Mouse (Mus musculus): Measurements from ENCODE around the gene Trappc3l.
"Not testable (repeated sequence)": the region's sequence is repeated elsewhere in the genome, so short reads cannot be mapped to it uniquely, and the experiment has no call there.

Gene Trappc3l

DNA sequence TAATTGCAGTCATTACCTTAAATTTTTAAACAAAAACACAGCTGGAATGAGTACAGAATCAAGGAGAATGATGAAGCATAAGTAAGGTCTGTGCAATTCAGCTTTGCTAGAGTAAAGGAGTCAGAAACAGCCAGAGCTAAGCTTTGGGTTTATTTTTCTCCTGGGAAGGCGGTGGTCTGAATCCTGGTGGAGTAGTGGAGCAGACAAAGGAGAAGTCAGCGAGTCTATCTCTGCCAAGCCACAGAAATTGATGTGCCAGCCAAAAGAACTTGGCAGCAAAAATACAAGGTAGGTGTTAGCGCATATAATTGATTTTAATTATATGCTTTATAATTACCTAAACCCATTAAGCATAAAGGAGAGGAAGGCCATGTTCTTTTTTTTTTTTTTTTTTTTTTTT lies at the start of gene Trappc3l:
TSS of gene Trappc3l (plus strand) at position 197 of the 400 bp plus-strand sequence.
- no peak for DNase-seq

DNA sequence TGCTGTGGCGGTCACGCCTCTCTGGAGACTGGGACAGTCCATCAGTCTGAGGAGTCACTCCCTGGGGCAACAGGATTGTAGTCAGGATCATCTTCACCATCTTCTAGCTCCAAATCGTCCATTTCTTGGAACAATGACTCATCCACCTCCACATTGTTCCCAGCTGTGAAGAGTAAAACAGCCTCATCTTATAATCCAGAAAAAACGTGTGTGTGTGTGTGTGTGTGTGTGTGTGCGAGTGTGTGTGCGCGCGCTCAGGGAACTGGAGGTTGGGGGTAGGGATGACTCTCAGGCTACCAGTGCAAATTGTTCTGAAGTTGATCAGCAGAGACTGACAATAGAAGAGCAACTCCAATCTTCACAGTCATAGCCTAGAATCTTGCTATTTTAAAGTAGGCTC lies 40.7 kb upstream of the Trappc3l start:
- DNase-seq, result not testable (repeated sequence)

- DNase-seq, result no peak
These were observed 39.0 kb upstream of the Trappc3l start for GRCm38 (mm10) chr10:33998397-33998796.

- DNase-seq, result no peak
These were observed 24.8 kb upstream of the Trappc3l start for GRCm38 (mm10) chr10:34012581-34012980.

- no peak for DNase-seq
These were observed 24.2 kb upstream of the Trappc3l start for GRCm38 (mm10) chr10:34013241-34013640.

GRCm38 (mm10) chr10:34018746-34019301 lies 18.6 kb upstream of the Trappc3l start:
- no peak for DNase-seq

- DNase-seq, result peak; percentile 97 to 99
These were observed 17.9 kb upstream of the Trappc3l start, which contains the start of gene Rwdd1 for GRCm38 (mm10) chr10:34019302-34020075. Gene Rwdd1 (minus strand): TSS chr10:34019624.

GRCm38 (mm10) chr10:34030322-34030721 lies 7.1 kb upstream of the Trappc3l start:
- DNase-seq, result no peak

- peak; percentile 80 to 86 for DNase-seq
These were observed 3.6 kb upstream of the Trappc3l start for GRCm38 (mm10) chr10:34033630-34034305.

DNA sequence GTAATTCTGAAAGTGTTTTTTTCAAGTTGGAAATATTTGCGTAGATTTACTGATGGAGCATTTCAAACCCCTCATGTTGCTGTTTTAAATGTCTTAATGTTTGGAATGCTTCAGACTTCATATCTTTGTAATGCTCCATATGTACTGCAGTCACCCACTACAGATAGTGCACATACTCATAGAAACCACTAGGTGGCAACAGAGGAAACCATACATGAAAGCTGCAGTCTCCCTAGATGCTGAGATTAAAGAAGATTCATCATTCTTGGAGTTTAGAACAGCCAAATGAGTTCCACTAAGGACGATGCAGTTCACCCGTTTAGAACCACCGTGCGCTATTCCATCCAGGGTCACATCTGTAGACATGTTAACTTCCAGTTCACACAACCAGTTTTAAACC lies 810 bp upstream of the Trappc3l start:
- DNase-seq, result no peak

GRCm38 (mm10) chr10:34044210-34044609 lies 6.8 kb downstream of the Trappc3l start, which contains the start of gene Calhm4:
Gene Calhm4 (minus strand): TSS chr10:34044310.
- no peak for DNase-seq

DNA sequence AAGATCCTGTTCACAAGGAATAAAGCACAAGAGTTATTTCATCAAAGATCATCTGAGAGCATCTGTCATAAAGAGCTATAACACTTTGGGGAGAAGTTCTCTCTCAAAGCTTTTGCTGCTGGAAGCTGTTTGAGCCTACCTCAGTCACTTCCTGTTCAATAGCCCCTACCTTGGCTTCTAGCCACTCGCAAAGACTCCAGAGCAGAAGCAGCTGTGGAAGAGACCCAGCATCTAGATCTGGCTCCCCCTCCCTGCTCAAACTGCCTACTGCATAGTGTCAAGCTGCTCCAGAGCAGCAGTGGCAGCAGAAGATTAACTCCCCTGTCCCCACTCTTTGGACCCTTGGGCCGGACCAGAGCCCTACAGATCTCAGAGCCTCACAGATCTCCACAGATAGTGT lies 16.6 kb downstream of the Trappc3l start:
- DNase-seq, result no peak

- no peak for DNase-seq
These were observed 29.2 kb downstream of the Trappc3l start for GRCm38 (mm10) chr10:34066591-34066990.

DNA sequence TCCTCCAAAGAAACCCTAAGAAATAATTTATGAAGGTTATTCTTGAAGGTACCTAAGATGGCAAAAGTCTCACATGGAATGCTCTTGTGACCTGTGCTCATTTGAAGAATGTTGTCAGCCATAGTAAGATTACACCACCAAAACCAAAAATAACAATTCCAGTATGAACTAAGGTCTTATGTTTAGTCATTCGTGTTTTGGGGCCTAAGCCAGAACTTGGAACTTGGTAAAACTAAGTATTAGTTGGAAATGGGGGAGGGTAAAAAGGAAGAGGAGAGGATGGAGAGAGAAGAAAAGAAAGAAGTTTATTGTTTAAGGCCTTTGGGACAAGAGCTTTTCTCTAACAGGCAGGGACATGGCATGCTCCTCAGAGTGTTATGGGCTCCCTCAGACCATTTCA lies 32.2 kb downstream of the Trappc3l start:
- DNase-seq, result no peak

DNA sequence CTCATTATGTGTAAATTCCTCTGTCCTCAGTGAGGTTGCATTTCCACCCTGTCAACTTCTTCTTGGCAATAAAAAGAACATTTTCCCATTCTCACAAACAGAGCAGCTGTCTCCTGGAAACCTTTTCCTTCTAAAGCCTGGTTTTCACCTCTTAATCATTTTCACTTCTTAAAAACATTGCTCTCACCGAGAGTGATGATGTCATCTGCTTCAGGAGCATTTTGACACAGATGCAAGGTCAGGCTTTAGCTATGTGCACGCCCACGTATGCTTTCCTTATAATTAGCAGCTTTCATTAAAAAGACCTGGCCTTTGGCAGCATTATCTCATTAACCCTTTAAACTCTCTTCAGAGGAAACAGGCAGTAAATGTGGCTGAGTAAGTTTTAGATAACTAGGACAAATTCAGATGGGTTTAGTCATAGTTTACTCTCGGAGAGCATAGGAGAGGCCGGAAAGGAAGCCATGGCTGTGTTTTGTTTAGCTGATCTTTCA lies 33.6 kb downstream of the Trappc3l start:
- DNase-seq, result no peak

GRCm38 (mm10) chr10:34071650-34072049 lies 34.3 kb downstream of the Trappc3l start:
- DNase-seq, result no peak

GRCm38 (mm10) chr10:34074522-34075200 lies 37.3 kb downstream of the Trappc3l start:
- no peak for DNase-seq

GRCm38 (mm10) chr10:34086514-34086913 lies 49.1 kb downstream of the Trappc3l start:
- DNase-seq, result no peak

- DNase-seq, result no peak
These were observed 51.1 kb downstream of the Trappc3l start for GRCm38 (mm10) chr10:34088515-34088914.

- no peak for DNase-seq
These were observed 52.1 kb downstream of the Trappc3l start for GRCm38 (mm10) chr10:34089517-34089916.

- DNase-seq, result no peak
These were observed 53.1 kb downstream of the Trappc3l start for GRCm38 (mm10) chr10:34090481-34090880.

DNA sequence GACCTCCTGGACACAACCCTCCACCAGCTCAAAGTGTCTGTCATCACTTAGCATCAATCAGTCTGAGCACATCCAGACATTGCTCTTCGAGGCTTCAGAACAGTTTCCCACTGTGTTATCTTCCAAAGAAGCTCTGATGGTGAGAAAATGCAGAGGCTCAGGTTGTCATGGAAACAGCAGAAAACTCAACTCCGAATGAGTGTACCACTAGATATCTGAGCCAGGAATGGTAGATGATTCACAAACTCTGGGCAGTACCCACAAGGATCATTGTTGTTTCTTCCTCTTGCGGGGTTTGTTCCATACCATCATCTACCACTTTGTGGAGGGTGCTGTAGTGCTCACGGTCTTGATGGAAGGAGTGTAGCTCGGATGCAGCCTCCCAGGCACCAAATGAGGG lies 54.5 kb downstream of the Trappc3l start:
- no peak for DNase-seq

- DNase-seq, result no peak
These were observed 57.8 kb downstream of the Trappc3l start for GRCm38 (mm10) chr10:34095147-34095546.
